8 mouse cellular contexts compared by ENCODE assay signal in genomic region chr13:101811882-101812281, GRCm38 (mm10). TPM values are rescaled to one million over a fixed set of nuclear protein-coding genes. Genes with fewer than 3 reads are reported as not detected.
DNase-seq lines count a peak whose midpoint lies in the region; ATAC-seq and TF ChIP-seq lines count a peak whose summit lies in the region.

No protein-coding gene starts in this region.

- intact Hi-C loops in gastrocnemius, adult 2 months (cut with DNase I): loop anchor here (5.0 kb wide), 3 partner anchors 35 to 600 kb away; no protein-coding TSS in a partner anchor

- H3K9ac ChIP-seq in heart, embryonic 12.5 days: no peak overlapping the region
- no peak overlapping the region for H3K9ac ChIP-seq in kidney, embryonic 16.5 days (replicated peaks; ENCODE audit: low read length)
- no peak overlapping the region for H3K9ac ChIP-seq in lung, embryonic 16.5 days (ENCODE audit: low read length)

- no peak for ATAC-seq in heart, embryonic 12.5 days (ENCODE audit: insufficient number of reproducible peaks, low FRiP score)
- peak; percentile 70; the same call in 1 of the 2 replicates for ATAC-seq in kidney, embryonic 16.5 days (ENCODE audit: low FRiP score, low TSS enrichment)
- ATAC-seq in lung, embryonic 16.5 days (ENCODE audit: low read depth): peak; percentile 87

- no peaks in the 10 kb centered on the region for H3K27me3 ChIP-seq in heart, embryonic 12.5 days (replicated peaks)
- no peaks in the 10 kb centered on the region for H3K27me3 ChIP-seq in kidney, embryonic 16.5 days (ENCODE audit: insufficient read depth, low read length)
- no peaks in the 10 kb centered on the region for H3K27me3 ChIP-seq in lung, embryonic 16.5 days (ENCODE audit: control insufficient read depth, insufficient read depth, low read depth, low read length)

- H3K4me2 ChIP-seq in heart, embryonic 12.5 days: no peak overlapping the region
- peak overlapping the region; percentile 22; the same call in 1 of the 2 replicates for H3K4me2 ChIP-seq in kidney, embryonic 16.5 days (replicated peaks; ENCODE audit: low read depth, low read length)
- peak overlapping the region; percentile 29; the same call in 1 of the 2 replicates for H3K4me2 ChIP-seq in lung, embryonic 16.5 days (ENCODE audit: low read depth, low read length)

- H3K36me3 ChIP-seq in heart, embryonic 12.5 days: no peaks in the 10 kb centered on the region
- no peaks in the 10 kb centered on the region for H3K36me3 ChIP-seq in kidney, embryonic 16.5 days (ENCODE audit: insufficient read depth, low read length)
- H3K36me3 ChIP-seq in lung, embryonic 16.5 days (ENCODE audit: control insufficient read depth, insufficient read depth, low read length): no peaks in the 10 kb centered on the region

- WGBS in heart, embryonic 12.5 days: 67% methylated on average over 9 of the region's 9 CpGs
- 18% methylated on average over 9 of the region's 9 CpGs for WGBS in kidney, embryonic 16.5 days
- 51% methylated on average over 9 of the region's 9 CpGs for WGBS in lung, embryonic 16.5 days

- H3K4me3 ChIP-seq in heart, embryonic 12.5 days: no peak overlapping the region
- peak overlapping the region; percentile 59 for H3K4me3 ChIP-seq in gastrocnemius, adult 2 months
- no peak overlapping the region for H3K4me3 ChIP-seq in kidney, embryonic 16.5 days (ENCODE audit: low read length)
- H3K4me3 ChIP-seq in lung, embryonic 16.5 days (ENCODE audit: low read length): no peak overlapping the region

- peak; percentile 82 to 89 for DNase-seq in heart, adult 18-20 months
- peak; percentile 41 for DNase-seq in adrenal gland, postnatal 10 days
- DNase-seq in gastrocnemius, adult 2 months: peak; percentile 82
- DNase-seq in right cerebral cortex, postnatal 36 days (ENCODE audit: low spot score in 2 of 2): peak; percentile 45 to 57
- no peak for DNase-seq in yolk sac, embryonic 10.5 days (ENCODE audit: low spot score)

- 0 out of 2 replicates have a peak, but pooled peaks cover 3% of the 10 kb centered on the region for H3K9me3 ChIP-seq in heart, embryonic 12.5 days (replicated peaks)
- no peaks in the 10 kb centered on the region for H3K9me3 ChIP-seq in kidney, embryonic 16.5 days (ENCODE audit: low read length)
- H3K9me3 ChIP-seq in lung, embryonic 16.5 days (ENCODE audit: control insufficient read depth, low read length): no peaks in the 10 kb centered on the region

- TF ChIP-seq CTCF in gastrocnemius, adult 2 months (IDR thresholded peaks at IDR 0.05): no peak

- no peak overlapping the region for H3K27ac ChIP-seq in heart, embryonic 12.5 days (ENCODE audit: poor library complexity, severe bottlenecking)
- peak overlapping the region; percentile 88 for H3K27ac ChIP-seq in gastrocnemius, adult 2 months
- H3K27ac ChIP-seq in kidney, embryonic 16.5 days (ENCODE audit: low read length): peak overlapping the region; percentile 50; the same call in 1 of the 2 replicates
- peak overlapping the region; percentile 37; the same call in 1 of the 2 replicates for H3K27ac ChIP-seq in lung, embryonic 16.5 days (ENCODE audit: low read length)

- H3K4me1 ChIP-seq in heart, embryonic 12.5 days (replicated peaks): no peaks in the 10 kb centered on the region
- peaks cover 11% of the 10 kb centered on the region for H3K4me1 ChIP-seq in kidney, embryonic 16.5 days (ENCODE audit: insufficient read depth, low read length)
- peaks cover 17% of the 10 kb centered on the region for H3K4me1 ChIP-seq in lung, embryonic 16.5 days (replicated peaks; ENCODE audit: control insufficient read depth, insufficient read depth, low read length)

RNA-seq across cellular contexts. Expression of gene Pik3r1, which starts 43.9 kb away (rescaled TPM):
- total RNA-seq in heart, adult 18-20 months (2021): 100 to 1,000 TPM; 103 to 142 TPM
- 14.8 and 18.1 TPM in 2 replicates for polyA plus RNA-seq in heart, embryonic 12.5 days (2016; fragmentation: Nextera tagmentation; extraction: Ambion mirVana)
- total RNA-seq in adrenal gland, postnatal 10 days (2021): 10 to 100 TPM; 82.7 to 83.1 TPM
- 10 to 100 TPM; 41.3 to 52.1 TPM for total RNA-seq in gastrocnemius, adult 2 months (2021)
- 38.0 and 42.3 TPM in 2 replicates for polyA plus RNA-seq in kidney, embryonic 16.5 days (2015; fragmentation: Nextera tagmentation; extraction: Ambion mirVana)
- polyA plus RNA-seq in lung, embryonic 16.5 days (2015; fragmentation: Nextera tagmentation; extraction: Ambion mirVana): 28.5 and 31.1 TPM in 2 replicates
